Mouse (Mus musculus): Measurements from ENCODE around the gene Siglece. TPM values are rescaled to one million over a fixed set of nuclear protein-coding genes. Genes with fewer than 3 reads are reported as not detected.
"Not testable (repeated sequence)": the region's sequence is repeated elsewhere in the genome, so short reads cannot be mapped to it uniquely, and the experiment has no call there.

Siglece gene
- total RNA-seq (2015; ENCODE audit: low replicate concordance) (4.0 and 8.8 TPM in 2 replicates), total RNA-seq (2017; ENCODE audit: low replicate concordance) (5.5 and 6.4 TPM in 2 replicates)

GRCm38 (mm10) chr7:43660002-43660401 lies at the start of gene Siglece:
Gene Siglece (minus strand): TSS chr7:43660161.
- no peak for ATAC-seq (replicated peaks; ENCODE audit: low FRiP score, poor library complexity, severe bottlenecking)

GRCm38 (mm10) chr7:43690118-43690517 lies 30.2 kb upstream of the Siglece start, which contains the start of gene Klk14:
Gene Klk14 (plus strand): TSS chr7:43690418.
- ATAC-seq (replicated peaks; ENCODE audit: low FRiP score, poor library complexity, severe bottlenecking) = no peak

DNA sequence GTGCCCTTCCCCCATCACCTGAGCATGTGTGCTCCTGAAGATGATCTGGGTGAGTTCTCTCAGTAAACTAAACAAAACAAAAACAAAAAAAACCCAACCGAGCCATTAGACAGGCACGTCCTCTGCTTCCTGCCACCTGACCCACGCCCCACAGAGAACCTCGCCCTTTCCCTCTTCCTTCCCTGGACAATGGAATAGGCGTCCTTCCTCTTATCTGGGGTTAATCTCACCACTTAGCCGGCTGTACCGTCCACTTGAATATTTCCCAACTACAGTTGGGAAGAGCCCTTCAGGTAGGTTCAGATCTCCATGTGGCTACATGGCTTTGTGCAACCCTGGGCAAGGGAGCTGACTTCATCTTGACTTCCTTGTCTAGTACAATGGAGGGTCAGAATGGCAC lies 25.1 kb upstream of the Siglece start:
- no peak for ATAC-seq (replicated peaks; ENCODE audit: low FRiP score, poor library complexity, severe bottlenecking)

- not testable (repeated sequence) for ATAC-seq (replicated peaks; ENCODE audit: low FRiP score, poor library complexity, severe bottlenecking)
Observed at GRCm38 (mm10) chr7:43682511-43682910, 22.6 kb upstream of the Siglece start.

DNA sequence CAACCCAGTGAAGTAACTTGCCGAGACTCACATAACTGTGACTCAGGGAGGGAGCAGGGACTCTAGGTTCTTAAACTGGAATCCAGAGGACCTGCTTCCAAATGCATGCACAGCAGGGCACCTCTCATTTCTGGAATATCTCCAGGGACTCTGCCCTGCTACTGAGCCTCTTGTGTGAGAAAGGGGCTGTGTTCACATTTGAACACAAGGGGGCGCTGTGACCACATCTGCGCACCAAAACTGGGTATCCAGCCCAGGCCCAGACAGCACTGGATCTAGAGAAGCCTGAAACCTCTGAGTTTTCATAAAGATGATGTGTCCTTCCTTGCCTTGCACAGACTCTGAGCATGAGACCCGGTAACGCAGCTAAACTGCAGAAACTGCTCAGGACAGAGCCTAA lies 21.0 kb upstream of the Siglece start:
- no peak for ATAC-seq (replicated peaks; ENCODE audit: low FRiP score, poor library complexity, severe bottlenecking)

GRCm38 (mm10) chr7:43678517-43678916 lies 18.6 kb upstream of the Siglece start:
- ATAC-seq (replicated peaks; ENCODE audit: low FRiP score, poor library complexity, severe bottlenecking) = no peak

GRCm38 (mm10) chr7:43675091-43675490 lies 15.1 kb upstream of the Siglece start:
- no peak for ATAC-seq (replicated peaks; ENCODE audit: low FRiP score, poor library complexity, severe bottlenecking)

DNA sequence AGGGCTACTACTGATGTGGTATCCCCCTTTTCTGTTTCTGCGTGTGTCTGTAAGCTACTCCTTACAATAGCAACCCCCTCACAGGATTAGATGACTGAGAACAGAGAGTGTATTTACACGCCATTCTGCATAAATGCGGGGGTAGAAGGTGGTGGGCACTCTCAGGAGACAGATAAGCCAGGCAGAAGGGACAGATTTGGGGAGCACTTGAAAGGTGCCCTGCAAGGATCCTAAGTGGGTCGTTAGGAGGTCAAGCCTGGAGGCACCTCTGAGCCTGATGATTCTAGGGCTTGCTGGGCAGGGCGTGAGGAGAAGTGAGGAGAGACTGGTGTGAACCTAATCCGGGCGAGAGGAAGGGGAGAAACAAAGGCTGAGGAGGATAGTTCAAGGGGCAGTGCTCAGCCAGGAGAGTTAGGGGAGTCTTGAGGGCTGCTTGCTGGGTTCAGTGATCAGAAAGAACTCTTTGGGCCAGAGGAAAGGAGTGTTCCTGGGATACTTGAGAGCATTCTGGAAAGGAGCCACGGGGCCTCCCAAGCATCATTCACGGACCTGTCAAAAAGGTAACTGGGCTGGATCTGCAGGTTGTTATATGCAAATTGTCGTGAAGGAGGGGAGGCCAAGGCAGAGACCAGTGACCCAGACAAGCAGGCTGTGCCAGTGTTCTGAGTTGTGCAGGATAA lies 12.8 kb upstream of the Siglece start:
- ATAC-seq (replicated peaks; ENCODE audit: low FRiP score, poor library complexity, severe bottlenecking) = no peak

DNA sequence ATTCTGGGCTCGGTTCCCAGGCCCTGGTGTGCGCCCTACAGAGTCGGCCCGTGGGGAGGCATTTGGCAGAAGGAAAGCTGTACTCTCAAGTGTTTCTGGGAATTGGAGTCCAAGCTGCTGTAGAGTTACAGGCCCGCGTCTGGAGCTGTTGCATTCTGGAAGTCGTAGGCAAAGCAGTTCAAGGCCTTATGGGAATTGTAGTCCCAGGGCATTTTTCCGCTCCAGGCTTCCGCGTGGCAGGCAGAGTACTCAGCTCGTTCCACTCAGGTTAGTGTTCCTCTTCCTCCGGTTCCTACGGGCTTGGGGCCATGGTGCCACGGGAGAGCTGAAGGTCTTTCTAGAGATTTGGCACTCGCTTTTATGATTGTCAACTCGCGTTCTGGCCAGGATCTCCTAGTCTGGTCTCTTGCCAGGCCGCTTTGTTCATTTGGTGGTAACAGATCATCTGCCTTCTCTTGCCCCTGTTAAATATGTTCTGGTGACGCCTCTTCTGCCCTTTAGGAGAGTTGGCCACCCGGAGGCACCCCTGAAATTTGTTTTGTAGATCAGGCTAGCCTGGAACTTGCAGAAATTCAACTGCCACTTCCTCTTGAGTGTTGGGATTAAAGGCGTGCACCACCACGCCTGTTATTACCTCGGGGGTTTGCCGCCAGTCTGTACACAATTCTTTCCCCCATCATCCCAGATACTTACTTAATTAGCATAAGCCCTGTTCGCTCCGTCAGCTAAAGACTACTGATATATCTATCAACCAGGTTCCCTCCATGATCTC lies 12.0 kb upstream of the Siglece start, which contains the start of gene Ctu1:
Gene Ctu1 (plus strand): TSS at position 208 of the 772 bp plus-strand sequence.
- peak; percentile 81 for ATAC-seq (replicated peaks; ENCODE audit: low FRiP score, poor library complexity, severe bottlenecking)

DNA sequence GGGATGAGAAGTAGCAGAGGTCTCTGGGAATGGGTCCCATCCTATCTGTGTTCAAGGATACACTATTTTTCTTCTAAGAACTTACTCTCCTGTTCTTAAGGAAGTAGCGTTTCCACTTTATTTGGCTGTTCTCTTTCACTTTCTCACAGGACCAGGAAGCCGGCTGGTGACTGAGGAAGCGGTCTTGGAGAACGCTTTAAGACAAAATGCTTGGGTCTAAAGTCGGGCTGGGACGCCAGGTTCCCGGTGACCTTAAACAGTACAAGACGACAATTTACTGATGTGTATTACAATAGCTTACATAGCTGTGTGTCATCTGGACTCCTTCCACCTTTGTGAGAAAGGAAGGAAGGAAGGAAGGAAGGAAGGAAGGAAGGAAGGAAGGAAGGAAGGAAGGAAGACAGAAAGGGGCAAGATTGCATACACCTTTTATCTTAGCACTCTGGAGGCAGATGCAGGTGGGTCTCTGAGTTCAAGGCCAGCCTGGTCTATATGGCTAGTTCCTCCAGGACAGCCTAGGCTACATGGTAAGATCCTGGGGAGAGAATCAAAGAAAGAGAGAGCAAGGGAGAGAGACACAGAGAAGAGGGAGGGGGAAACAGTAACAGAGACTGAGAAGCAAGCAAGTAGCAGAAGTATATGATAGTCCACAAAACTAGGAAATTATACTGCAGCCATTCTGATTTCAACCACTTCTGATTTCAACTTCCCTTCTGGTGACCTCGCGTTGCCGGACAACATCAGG lies 11.3 kb upstream of the Siglece start:
- no peak for ATAC-seq (replicated peaks; ENCODE audit: low FRiP score, poor library complexity, severe bottlenecking)

DNA sequence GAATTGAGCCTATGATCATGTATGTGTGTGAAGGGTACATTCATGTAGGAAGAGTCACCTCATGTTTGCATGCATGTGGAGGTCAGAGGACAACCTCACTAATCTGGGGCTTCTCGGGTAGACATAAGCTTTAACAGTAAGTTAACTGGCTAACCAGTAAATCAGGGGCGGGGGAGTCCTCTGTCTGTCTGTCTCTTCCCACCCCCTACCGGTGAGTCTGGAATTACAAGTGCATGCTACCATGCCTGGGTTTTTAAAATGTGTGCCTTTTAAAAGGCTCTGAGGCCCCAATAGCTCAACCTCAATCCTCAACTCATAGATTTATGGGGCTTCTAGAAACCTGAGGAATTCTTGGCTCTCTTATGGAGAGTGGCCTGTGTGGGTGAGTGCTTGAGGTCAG lies 8.6 kb upstream of the Siglece start:
- ATAC-seq (replicated peaks; ENCODE audit: low FRiP score, poor library complexity, severe bottlenecking) = no peak

DNA sequence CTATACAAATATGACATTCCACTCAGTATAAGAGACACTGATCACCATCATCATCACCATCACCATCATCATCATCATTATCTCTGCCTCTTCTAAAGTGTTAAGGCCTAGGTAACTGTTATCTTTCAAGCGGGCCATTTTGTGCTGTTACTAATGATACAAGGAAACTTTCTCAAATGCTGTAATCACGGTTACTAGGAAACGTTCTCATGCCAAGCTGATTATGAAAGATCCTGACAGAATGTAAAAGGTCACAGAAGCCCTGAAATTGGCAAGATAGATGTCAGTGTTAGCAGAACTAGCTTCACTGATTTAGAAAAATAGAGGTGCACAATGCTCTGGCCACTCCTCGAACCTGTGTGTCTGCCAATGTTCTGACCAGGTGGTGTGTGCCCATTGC lies 7.3 kb upstream of the Siglece start:
- not testable (repeated sequence) for ATAC-seq (replicated peaks; ENCODE audit: low FRiP score, poor library complexity, severe bottlenecking)

- ATAC-seq (replicated peaks; ENCODE audit: low FRiP score, poor library complexity, severe bottlenecking) = no peak
Observed at GRCm38 (mm10) chr7:43662804-43663203, 2.8 kb upstream of the Siglece start.

GRCm38 (mm10) chr7:43656232-43656631 lies 3.7 kb downstream of the Siglece start:
- no peak for ATAC-seq (replicated peaks; ENCODE audit: low FRiP score, poor library complexity, severe bottlenecking)

GRCm38 (mm10) chr7:43654519-43654918 lies 5.4 kb downstream of the Siglece start:
- no peak for ATAC-seq (replicated peaks; ENCODE audit: low FRiP score, poor library complexity, severe bottlenecking)

DNA sequence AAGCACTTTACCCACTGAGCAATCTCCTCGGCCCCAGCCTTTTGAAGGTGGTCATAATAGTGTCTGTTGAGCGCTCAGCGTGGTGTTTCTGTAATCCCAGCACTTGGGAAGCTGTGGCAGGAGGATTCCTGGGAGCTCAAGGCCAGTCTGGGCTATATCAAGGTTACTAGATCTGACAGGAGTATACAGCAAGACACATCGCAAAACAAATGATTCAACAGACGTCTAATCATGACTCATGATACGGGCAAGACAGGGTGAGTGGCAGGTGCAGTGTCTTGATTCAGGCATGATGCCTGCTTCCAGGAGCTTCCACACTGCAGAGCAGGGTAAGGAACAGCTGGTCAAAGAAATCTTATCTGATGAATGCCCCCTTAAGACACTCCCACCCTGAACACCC lies 7.3 kb downstream of the Siglece start:
- no peak for ATAC-seq (replicated peaks; ENCODE audit: low FRiP score, poor library complexity, severe bottlenecking)

- no peak for ATAC-seq (replicated peaks; ENCODE audit: low FRiP score, poor library complexity, severe bottlenecking)
Observed at GRCm38 (mm10) chr7:43643046-43643652, 16.8 kb downstream of the Siglece start.

DNA sequence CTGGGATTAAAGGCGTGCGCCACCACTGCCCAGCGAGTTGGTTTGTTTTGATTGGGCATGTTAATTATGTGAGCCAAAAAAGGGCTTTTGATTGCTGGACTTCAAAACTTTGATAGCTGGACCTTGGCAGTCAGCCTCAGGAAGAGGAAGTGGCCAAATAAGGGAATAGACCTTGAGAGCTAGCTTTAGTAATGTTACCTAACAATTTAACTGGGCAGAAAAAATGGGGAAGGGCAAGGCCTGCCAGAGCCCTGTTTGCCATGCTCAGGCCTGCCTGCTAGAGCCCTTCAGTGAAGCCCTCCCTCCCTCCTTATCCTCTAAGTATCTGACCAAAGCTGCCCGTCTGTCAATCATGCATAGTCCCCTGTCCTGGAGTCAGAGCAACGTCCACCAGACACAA lies 17.4 kb downstream of the Siglece start:
- no peak for ATAC-seq (replicated peaks; ENCODE audit: low FRiP score, poor library complexity, severe bottlenecking)

DNA sequence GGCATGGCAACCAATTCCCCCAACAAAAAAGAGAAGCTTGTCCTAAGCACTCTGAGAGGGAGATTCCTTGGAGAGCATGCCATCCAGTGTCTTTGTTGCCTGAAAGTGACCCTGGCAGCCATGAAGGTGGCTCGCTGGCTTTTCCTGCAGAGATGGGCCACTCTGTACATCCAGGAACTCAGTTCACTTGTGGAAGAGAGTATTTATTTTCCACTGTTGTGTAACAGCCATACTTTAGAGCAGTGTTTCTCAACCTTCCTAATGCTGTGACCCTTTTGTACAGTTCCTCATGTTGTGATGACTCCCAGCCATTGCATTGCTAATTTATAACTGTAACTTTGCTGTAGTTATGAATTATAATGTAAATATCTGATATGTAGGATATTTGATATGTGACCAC lies 22.8 kb downstream of the Siglece start:
- ATAC-seq (replicated peaks; ENCODE audit: low FRiP score, poor library complexity, severe bottlenecking) = no peak

- no peak for ATAC-seq (replicated peaks; ENCODE audit: low FRiP score, poor library complexity, severe bottlenecking)
Observed at GRCm38 (mm10) chr7:43636194-43636593, 23.8 kb downstream of the Siglece start.
